Mouse (Mus musculus): ENCODE measurements around the gene Ssr2. TPM values are rescaled to one million over a fixed set of nuclear protein-coding genes. Genes with fewer than 3 reads are reported as not detected.
A peak's percentile ranks its signal among the peaks of the same experiment; 100 is the strongest.

The Ssr2 gene
- polyA plus RNA-seq, 1 experiment from 2014 or later: 384 TPM

GRCm38 (mm10) chr3:88540085-88540484, 35.6 kb upstream of the Ssr2 start:
- Histone ChIP-seq H3K9me3 (ENCODE audit: low read length) (no peaks in the 10 kb centered on the region), H3K27me3 (replicated peaks; ENCODE audit: insufficient read depth, low read length) (no peaks in the 10 kb centered on the region), H3K4me1 (ENCODE audit: insufficient read depth, low read depth, low read length) (peaks cover 12% of the 10 kb centered on the region; the same call in 1 of the 2 replicates), H3K27ac (ENCODE audit: low read length) (no peak overlapping the region), H3K4me3 (ENCODE audit: low read depth, low read length) (no peak overlapping the region), H3K36me3 (ENCODE audit: insufficient read depth, low read length) (no peaks in the 10 kb centered on the region), H3K9ac (replicated peaks; ENCODE audit: low read depth) (no peak overlapping the region), H3K4me2 (replicated peaks; ENCODE audit: low read depth, low read length) (no peak overlapping the region)
- DNase-seq (ENCODE audit: low spot score) (peak; percentile 3), ATAC-seq (no peak)
- no peak for TF ChIP-seq EP300 (IDR thresholded peaks at IDR 0.05)
- TF ChIP-seq CTCF (IDR thresholded peaks at IDR 0.05): no peak
- 58% methylated on average over 5 of the region's 5 CpGs for WGBS

GRCm38 (mm10) chr3:88541622-88542401, 33.9 kb upstream of the Ssr2 start:
- H3K27ac ChIP-seq (ENCODE audit: low read length): no peak overlapping the region

GRCm38 (mm10) chr3:88542486-88542885, 33.2 kb upstream of the Ssr2 start:
- DNase-seq (ENCODE audit: low spot score) (peak; percentile 4), ATAC-seq (no peak)
- Histone ChIP-seq H3K9me3 (ENCODE audit: low read length) (no peaks in the 10 kb centered on the region), H3K9ac (replicated peaks; ENCODE audit: low read depth) (no peak overlapping the region), H3K27ac (ENCODE audit: low read length) (no peak overlapping the region), H3K4me3 (ENCODE audit: low read depth, low read length) (no peak overlapping the region), H3K4me1 (ENCODE audit: insufficient read depth, low read depth, low read length) (no peaks in the 10 kb centered on the region), H3K36me3 (ENCODE audit: insufficient read depth, low read length) (no peaks in the 10 kb centered on the region), H3K27me3 (replicated peaks; ENCODE audit: insufficient read depth, low read length) (no peaks in the 10 kb centered on the region), H3K4me2 (replicated peaks; ENCODE audit: low read depth, low read length) (no peak overlapping the region)
- TF ChIP-seq CTCF (IDR thresholded peaks at IDR 0.05) (no peak), EP300 (IDR thresholded peaks at IDR 0.05) (no peak)
- 41% methylated on average over 4 of the region's 4 CpGs for WGBS

More at GRCm38 (mm10) chr3:88541622-88542401, 33.9 kb upstream of the Ssr2 start:
- DNase-seq (ENCODE audit: low spot score) (no peak), ATAC-seq (no peak)
- H3K36me3 ChIP-seq (ENCODE audit: insufficient read depth, low read length): no peaks in the 10 kb centered on the region
- no peak overlapping the region for H3K4me2 ChIP-seq (replicated peaks; ENCODE audit: low read depth, low read length)
- no peaks in the 10 kb centered on the region for H3K27me3 ChIP-seq (replicated peaks; ENCODE audit: insufficient read depth, low read length)
- H3K4me1 ChIP-seq (ENCODE audit: insufficient read depth, low read depth, low read length): 0 out of 2 replicates have a peak, but pooled peaks cover 4% of the 10 kb centered on the region
- 70% methylated on average over 6 of the region's 7 CpGs for WGBS
- H3K9ac ChIP-seq (replicated peaks; ENCODE audit: low read depth): no peak overlapping the region
- TF ChIP-seq CTCF (IDR thresholded peaks at IDR 0.05) (no peak), EP300 (IDR thresholded peaks at IDR 0.05) (no peak)
- no peaks in the 10 kb centered on the region for H3K9me3 ChIP-seq (ENCODE audit: low read length)
- no peak overlapping the region for H3K4me3 ChIP-seq (ENCODE audit: low read depth, low read length)

- Histone ChIP-seq H3K36me3 (ENCODE audit: insufficient read depth, low read length) (no peaks in the 10 kb centered on the region), H3K9me3 (ENCODE audit: low read length) (no peaks in the 10 kb centered on the region), H3K4me1 (ENCODE audit: insufficient read depth, low read depth, low read length) (no peaks in the 10 kb centered on the region), H3K4me2 (replicated peaks; ENCODE audit: low read depth, low read length) (no peak overlapping the region), H3K9ac (replicated peaks; ENCODE audit: low read depth) (no peak overlapping the region), H3K27me3 (replicated peaks; ENCODE audit: insufficient read depth, low read length) (no peaks in the 10 kb centered on the region), H3K27ac (ENCODE audit: low read length) (no peak overlapping the region), H3K4me3 (ENCODE audit: low read depth, low read length) (no peak overlapping the region)
- ATAC-seq (no peak), DNase-seq (ENCODE audit: low spot score) (peak; percentile 4)
- WGBS: 75% methylated on average over 8 of the region's 8 CpGs
- TF ChIP-seq CTCF (IDR thresholded peaks at IDR 0.05) (no peak), EP300 (IDR thresholded peaks at IDR 0.05) (no peak)
Measured at GRCm38 (mm10) chr3:88543174-88543573, 32.5 kb upstream of the Ssr2 start.

- 43% methylated on average over 5 of the region's 5 CpGs for WGBS
- Histone ChIP-seq H3K4me2 (replicated peaks; ENCODE audit: low read depth, low read length) (no peak overlapping the region), H3K9ac (replicated peaks; ENCODE audit: low read depth) (no peak overlapping the region), H3K4me3 (ENCODE audit: low read depth, low read length) (no peak overlapping the region), H3K36me3 (ENCODE audit: insufficient read depth, low read length) (no peaks in the 10 kb centered on the region), H3K9me3 (ENCODE audit: low read length) (no peaks in the 10 kb centered on the region), H3K27me3 (replicated peaks; ENCODE audit: insufficient read depth, low read length) (no peaks in the 10 kb centered on the region), H3K4me1 (ENCODE audit: insufficient read depth, low read depth, low read length) (no peaks in the 10 kb centered on the region), H3K27ac (ENCODE audit: low read length) (no peak overlapping the region)
- TF ChIP-seq EP300 (IDR thresholded peaks at IDR 0.05) (no peak), CTCF (IDR thresholded peaks at IDR 0.05) (no peak)
- DNase-seq (ENCODE audit: low spot score): peak; percentile 5
- no peak for ATAC-seq
Measured at GRCm38 (mm10) chr3:88543651-88544410, 31.8 kb upstream of the Ssr2 start.

GRCm38 (mm10) chr3:88544514-88544913, 31.2 kb upstream of the Ssr2 start:
- Histone ChIP-seq H3K36me3 (ENCODE audit: insufficient read depth, low read length) (no peaks in the 10 kb centered on the region), H3K4me3 (ENCODE audit: low read depth, low read length) (no peak overlapping the region), H3K27ac (ENCODE audit: low read length) (no peak overlapping the region), H3K4me2 (replicated peaks; ENCODE audit: low read depth, low read length) (no peak overlapping the region), H3K9ac (replicated peaks; ENCODE audit: low read depth) (no peak overlapping the region), H3K27me3 (replicated peaks; ENCODE audit: insufficient read depth, low read length) (no peaks in the 10 kb centered on the region), H3K4me1 (ENCODE audit: insufficient read depth, low read depth, low read length) (no peaks in the 10 kb centered on the region), H3K9me3 (ENCODE audit: low read length) (no peaks in the 10 kb centered on the region)
- TF ChIP-seq CTCF (IDR thresholded peaks at IDR 0.05): peak; percentile 77
- TF ChIP-seq EP300 (IDR thresholded peaks at IDR 0.05): no peak
- ATAC-seq (0 out of 2 replicates have a peak, but pooled peaks have one; percentile 13), DNase-seq (ENCODE audit: low spot score) (peak; percentile 76)
- WGBS: 25% methylated on average over 5 of the region's 5 CpGs

All from lung, postnatal 0 days (tissue).